Mouse (Mus musculus) brain, embryonic 14.5 days (tissue): Measurements from ENCODE around the gene Wt1. TPM values are rescaled to one million over a fixed set of nuclear protein-coding genes. Genes with fewer than 3 reads are reported as not detected.
A peak's percentile ranks its signal among the peaks of the same experiment; 100 is the strongest.

Source experiments
- DNase-seq: peaks from one replicate; pipeline ENCODE4 v3.0.0-alpha.2; 2011; ENCODE audit warnings: low read depth
- CTCF ChIP-seq: fragments of 200-500 bp; IDR thresholded peaks from 2 replicates; pipeline ENCODE4 v1.5.1; 2012; ENCODE audit warnings: inconsistent platforms, mild to moderate bottlenecking, moderate library complexity, borderline replicate concordance; ENCODE audit not compliant: insufficient read depth, insufficient read length; ENCODE audit errors: extremely low read depth
- POLR2A ChIP-seq: fragments of 200-500 bp; IDR thresholded peaks from 2 replicates; pipeline ENCODE4 v1.6.1; 2012; ENCODE audit warnings: mild to moderate bottlenecking, inconsistent platforms, borderline replicate concordance; ENCODE audit not compliant: poor library complexity, insufficient read depth, insufficient read length, severe bottlenecking; ENCODE audit errors: extremely low read depth
- polyA plus RNA-seq: library from polyadenylated mRNA; depleted of rRNA; stranded (reverse); fragments of >200 nt; gene quantifications from 2 replicates; pipeline ENCODE4 v1.2.3, GENCODE M21; 2012; rRNA removed

Gene Wt1
- polyA plus RNA-seq, result 0.03 and 0.68 TPM in 2 replicates

DNA sequence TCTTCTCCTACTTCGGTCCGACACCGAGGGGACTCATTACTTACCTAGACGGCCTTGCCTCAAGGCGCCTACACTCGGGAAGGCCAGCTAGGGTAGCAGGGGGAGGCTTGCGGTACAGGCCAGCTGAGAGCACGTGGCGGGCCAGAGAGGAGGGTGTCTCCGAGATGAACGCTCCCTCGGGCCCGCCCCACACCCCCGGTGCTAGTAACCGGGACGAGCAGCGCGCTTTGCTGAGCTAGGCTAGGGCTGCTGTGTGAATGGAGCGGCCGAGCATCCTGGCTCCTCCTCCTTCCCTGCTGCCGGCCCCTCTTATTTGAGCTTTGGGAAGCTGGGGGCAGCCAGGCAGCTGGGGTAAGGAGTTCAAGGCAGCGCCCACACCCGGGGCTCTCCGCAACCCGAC, at the start of gene Wt1:
Wt1 (plus strand) TSS at position 251 of the 400 bp plus-strand sequence.
- DNase-seq, result no peak
- TF ChIP-seq CTCF (no peak), POLR2A (no peak)

DNA sequence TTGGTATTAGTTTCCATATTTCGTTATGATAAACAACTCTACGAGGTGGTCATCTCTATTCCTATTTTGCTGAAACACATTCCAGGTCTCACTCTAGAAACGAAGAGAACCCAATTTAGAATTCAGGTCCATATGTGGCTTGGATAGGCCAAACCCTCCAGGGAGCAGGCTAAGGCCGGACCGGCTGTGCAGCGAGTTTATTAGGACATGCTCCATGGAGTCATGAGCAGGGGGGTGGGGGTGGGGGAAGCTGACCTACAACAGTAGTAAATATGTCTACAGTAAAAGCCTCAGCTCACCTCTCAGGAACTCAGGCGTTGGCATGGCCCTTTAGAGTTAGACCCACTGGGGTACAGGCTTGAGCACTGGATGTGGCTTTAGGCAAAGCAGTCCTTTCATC, 49.2 kb upstream of the Wt1 start:
- TF ChIP-seq CTCF (no peak), POLR2A (no peak)
- no peak for DNase-seq

DNA sequence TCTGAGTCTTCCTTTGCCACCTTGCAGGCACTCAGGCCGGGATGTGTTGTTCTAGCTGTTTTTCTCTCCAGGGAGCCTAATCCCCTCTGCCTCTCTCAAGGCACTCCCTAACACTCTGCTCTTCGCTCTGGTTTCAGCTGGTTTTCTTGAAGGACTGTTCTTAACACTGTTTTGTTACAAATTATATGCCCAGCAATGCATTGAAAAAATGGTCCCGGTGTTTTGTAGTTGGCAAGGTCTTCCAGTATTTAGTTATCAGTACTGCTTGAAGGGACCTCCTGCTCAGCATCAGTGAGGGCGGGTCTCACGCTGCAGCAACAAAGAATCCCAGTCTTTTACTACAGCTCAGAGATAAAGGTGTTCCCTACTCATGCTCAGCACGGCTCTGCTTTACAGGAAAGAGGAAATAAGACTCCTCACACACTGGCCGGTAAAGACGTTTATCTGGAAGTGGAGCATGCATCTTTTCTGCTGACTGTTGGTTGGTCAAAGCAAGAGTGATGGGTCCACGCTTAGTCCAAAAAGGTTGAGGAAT, 44.0 kb upstream of the Wt1 start:
- no peak for TF ChIP-seq CTCF
- no peak for TF ChIP-seq POLR2A
- no peak for DNase-seq

DNA sequence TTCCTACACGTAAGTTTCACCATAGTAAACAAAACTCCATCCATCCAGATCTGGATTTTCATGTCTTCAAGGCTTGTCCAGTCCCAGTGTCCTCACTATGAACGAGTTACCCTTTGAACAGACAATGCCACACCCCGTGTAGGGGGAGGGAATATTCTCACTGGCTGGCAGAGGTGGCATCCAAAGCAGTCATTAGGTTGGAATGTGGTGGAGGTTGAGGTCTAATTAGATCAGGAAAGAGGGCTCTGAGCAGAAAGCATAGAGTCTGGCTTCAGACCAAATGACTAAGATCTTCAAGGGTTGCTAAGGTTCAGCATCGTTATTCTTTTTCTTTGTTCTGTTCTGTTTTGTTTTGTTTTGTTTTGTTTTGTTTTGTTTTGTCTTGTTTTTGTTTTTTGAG, 42.3 kb upstream of the Wt1 start:
- TF ChIP-seq CTCF (no peak), POLR2A (no peak)
- DNase-seq, result no peak

DNA sequence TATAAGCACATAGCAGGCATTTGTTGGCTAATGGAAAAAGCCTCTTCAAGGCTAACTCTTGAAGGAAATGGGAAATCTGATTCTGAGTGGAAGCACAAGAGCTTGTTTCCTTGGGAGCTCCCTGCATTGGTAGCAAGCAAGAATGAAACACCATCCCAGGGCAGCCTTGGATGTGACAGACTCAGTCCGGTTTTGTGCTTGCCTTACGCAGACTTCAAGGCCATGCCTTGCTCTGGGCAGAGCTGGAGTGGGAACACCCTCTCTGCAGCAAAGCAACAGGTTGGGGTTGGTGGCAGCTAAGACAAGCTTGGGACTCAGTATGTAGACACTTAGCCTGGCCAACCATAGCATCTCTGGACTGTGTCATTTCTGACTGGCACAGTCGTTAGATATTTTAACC, 40.2 kb upstream of the Wt1 start:
- TF ChIP-seq POLR2A (no peak), CTCF (no peak)
- no peak for DNase-seq

DNA sequence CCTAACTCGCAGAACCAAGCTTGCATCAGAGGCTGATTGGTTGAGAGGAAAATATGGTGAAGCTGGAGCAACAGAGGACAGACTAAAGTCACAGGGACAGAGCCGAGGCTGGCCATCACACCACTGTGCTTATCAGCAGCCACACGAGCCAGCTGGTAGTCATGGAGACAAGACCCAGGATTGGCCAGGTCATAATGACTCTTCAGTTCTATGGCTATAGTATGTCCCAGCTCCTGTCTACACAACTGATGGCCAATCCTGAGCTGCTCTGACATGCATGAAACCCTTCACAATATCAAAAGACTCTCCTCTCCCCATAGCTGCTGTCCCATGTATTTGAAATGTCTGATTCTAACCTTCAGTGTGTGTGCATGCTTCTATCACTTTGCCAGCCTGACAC, 38.3 kb upstream of the Wt1 start:
- no peak for TF ChIP-seq POLR2A
- no peak for TF ChIP-seq CTCF
- DNase-seq, result no peak

DNA sequence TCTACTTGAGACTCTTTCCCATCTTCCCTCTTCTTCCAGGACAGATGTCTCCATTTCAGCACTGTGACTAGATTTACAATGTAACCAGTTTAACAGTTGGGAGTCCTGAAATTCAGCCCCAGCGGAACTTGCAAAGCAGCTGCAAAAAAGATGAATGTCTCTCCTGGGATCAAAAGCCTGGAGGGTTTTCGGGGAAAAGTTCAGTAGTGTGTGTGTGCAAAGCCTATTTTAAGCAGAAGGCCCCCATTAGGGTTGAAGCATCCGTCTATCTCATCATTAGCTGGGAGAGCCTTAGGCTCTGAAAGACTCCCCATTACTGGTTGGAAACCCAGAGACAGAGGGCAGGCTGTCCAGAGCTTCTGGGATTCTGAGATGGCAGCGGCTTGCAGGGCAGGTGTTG, 37.2 kb upstream of the Wt1 start:
- DNase-seq, result peak; percentile 18
- TF ChIP-seq POLR2A, result no peak
- no peak for TF ChIP-seq CTCF

DNA sequence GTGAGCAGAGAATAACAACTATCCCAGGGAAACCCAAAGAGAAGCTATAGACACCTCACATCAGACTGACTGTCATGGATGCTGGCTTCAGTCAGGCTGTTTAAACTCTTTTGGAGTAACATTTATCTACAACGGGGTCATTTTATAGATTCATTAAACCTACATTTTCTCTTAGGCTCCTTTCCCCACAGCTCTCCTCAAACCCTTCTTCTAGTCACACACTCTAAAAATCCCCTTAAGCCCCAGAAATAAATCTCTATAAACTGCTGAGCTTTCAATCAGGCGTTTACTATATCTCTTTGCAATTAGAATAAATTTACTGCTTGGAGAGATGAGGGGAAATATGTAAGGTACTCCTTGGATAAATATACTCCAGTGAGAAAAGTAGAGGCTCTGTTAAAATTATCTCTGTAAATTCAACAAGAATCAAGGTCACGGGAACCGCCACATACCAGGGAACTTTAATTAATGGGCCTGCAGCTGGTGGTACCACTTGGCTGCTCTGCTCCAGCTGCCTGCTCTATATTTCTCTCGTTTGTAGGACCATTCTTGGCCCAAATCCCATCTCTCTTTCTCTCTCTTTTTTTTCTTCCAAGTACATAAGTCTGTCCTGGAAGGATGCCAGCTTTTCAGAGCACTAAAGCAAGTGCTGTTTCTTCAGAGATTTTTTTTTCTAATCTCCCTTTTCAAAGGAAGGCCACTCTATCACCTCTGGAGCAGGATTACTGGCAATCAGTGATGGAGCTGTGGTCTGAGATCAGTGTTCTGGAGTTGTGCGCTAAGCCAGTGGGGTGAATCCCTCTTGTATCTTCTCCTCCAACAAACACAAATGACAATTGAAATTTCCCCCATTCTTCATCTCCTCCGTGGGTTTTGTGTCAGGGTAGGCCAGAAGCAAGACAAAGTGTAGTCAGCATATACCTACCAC, 36.5 kb upstream of the Wt1 start:
- peak; percentile 96 for DNase-seq
- TF ChIP-seq CTCF (no peak), POLR2A (no peak)

DNA sequence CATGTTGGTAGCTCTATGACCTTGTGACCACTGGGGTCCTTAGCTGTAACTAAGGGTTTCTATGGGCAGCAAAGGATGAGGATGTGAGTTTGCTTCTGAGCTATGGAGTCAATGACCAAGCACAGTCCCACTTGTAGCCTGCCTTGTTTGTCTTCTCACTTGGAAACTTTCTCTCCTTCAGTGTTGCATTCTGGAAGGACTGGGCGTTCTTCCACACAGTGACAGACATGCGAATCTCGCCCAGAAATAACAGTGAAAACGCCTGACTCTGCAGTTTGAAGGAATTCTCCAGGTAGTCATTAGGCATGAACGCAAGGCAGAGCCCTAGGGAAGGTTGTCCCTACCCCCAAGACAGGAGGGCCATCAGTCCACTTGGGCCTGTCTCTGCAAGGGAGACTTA, 35.3 kb upstream of the Wt1 start:
- DNase-seq, result no peak
- no peak for TF ChIP-seq POLR2A
- no peak for TF ChIP-seq CTCF

DNA sequence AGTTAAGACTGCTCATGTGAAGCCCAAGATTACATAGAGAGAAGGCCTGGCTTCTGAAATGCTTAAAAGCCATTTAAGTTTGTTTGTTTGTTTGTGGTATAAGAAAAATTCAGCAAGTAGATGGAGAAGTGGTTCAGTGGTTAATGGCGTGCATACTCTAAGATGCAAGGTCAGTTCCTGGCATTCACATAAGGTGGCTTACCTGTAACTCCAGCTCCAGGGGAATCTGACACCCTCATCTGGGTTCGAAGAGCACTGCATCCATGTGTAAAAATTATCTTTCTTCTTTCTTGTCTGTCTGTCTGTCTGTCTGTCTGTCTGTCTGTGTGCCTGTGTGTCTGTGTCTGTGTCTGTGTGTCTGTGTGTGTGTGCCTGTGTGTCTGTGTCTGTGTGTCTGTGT, 34.6 kb upstream of the Wt1 start, which contains the start of gene Gm11060:
Gm11060 (plus strand) TSS at position 301 of the 400 bp plus-strand sequence.
- no peak for DNase-seq
- TF ChIP-seq POLR2A, result no peak

DNA sequence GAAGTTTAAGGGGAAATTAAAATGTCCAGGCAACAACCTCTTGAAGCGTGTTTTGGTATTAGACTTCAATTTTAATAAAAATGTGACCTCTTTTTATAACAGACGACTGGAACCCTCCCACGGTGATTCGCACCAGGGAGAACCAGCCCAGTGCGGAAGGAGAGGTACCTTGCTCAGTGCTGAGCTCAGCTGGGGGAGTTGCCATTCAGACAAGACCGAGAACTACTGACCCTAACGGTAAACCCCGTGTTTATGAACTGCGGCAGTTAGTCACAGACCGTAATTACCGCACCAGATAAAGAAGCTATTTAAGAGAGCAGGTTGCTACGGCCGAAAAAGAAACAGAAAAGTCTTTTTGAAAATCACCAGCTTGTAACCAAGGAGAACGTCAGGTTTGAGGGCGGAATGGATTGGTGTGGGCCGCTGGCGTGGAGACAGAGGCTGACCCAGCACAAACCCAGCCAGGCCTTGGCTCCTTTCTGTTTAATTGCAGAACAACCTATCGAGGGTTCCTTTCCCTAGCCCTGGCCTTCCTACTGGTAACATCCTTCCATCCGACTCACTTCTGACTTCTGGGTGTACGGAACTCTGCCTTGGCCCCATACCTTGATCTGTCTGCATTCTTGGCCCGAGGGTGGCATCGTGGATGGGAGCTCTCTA, 28.9 kb upstream of the Wt1 start:
- TF ChIP-seq POLR2A, result no peak
- DNase-seq, result no peak
